Mouse (Mus musculus) gastrocnemius, postnatal 4 days (tissue): ENCODE data around the gene Chka. TPM values are rescaled to one million over a fixed set of nuclear protein-coding genes. Genes with fewer than 3 reads are reported as not detected.

Source experiments
- DNase-seq, 2 experiments: peaks; one replicate each; pipeline ENCODE4 v3.0.0; 2021 to 2022; ENCODE audit warnings: low spot score in 2 of 2, mixed read lengths in 2 of 2
- total RNA-seq, 2 experiments: library from RNA; stranded (reverse); gene quantifications; 2 replicates each; pipeline ENCODE4 v1.2.3; 2021

Gene Chka
- total RNA-seq, 2 experiments from 2014 or later: 13.6 to 14.9 TPM

GRCm38 (mm10) chr19:3845803-3846406, 5.7 kb upstream of the Chka start:
- no peak for DNase-seq

DNA sequence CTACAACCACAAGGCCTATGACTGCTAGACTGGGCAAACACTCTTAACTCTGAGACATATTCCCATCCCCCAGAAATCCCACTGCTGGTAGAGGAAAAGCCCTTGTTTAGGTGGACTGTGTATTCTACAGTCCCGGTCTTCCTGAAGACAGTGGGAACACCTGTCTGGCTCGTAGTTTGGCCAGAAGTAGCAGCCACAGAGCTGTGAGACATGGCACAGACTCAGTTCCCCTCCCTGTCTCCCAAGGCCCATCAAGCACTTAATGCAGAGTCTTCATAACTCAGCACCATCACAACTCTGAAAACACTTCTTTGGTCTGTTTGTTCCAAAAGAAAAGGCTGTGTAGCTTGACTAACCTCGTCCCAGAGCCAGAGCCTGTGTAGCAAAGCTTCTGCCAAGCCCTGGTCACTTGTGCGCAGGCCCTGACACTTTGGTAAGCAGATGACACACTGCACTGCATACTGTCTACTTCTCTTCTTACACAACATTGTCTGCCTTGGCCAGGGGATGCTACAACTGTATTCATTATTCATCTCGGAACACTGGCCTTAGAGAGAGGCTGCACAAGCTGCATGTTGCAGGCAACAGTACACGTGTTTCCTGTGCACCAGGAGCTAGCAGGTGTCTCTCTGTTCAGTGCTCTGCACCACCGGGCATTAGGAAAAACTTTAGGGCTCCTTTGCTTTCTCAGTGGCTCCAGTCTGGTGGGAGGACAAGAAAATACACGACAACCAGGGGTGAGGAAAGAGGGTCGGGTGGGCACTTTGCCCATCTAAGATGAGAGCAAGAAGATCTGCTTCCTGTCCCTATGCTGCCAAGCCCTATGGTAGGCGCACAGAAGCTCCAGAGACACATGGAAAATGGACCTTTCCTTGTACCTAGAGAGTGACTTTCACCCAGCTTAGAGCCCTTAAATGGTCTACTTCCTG, 4.6 kb upstream of the Chka start:
- DNase-seq: no peak

- DNase-seq: no peak
These were observed 3.9 kb upstream of the Chka start for GRCm38 (mm10) chr19:3847711-3848110.

DNA sequence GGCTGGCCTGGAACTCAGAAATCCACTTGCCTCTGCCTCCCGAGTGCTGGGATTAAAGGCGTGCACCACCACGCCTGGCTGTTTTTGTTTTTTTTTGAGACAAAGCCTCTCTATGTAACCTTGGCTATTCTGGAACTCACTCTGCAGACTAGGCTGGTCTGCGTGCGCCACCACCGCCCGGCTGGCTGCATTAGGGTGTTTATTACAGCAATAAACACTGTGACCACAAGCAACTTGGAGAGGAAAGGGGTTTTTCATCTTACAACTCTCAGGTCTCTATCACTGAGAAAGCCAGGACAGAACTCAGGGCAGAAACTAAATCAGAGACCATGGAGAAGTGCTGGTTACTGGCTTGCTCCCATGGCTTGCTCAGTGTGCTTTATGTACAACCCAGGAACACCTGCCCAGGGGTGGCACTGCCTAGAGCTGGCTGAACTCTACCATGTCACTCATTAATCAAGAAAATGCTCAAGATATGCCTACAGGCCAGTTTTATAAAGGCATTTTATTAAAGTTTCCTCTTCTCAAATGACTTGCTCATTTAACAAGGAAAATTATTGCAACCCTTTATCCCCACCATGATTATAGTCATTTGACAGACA, 3.3 kb upstream of the Chka start:
- no peak for DNase-seq

DNA sequence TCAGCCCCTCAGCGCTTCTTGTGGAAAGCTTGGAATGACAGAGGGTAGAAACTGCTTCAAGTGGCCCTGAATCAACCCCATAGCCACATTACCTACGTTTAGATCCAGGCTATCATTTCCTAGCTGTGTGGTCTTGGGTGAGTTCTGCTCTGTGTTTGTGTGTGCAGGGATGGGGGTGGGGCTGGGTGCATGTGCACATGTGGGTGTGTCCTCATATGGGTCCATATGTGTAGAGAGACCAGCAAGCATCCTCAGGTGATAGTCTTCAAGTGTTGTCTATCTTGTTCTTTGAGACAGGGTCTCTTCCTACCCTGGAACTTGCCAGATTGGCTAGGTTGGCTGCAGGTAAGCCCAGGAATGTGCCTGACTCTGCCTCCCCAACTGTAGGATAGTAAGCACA, 2.3 kb upstream of the Chka start:
- DNase-seq: no peak

GRCm38 (mm10) chr19:3850076-3850475, 1.5 kb upstream of the Chka start:
- DNase-seq: no peak

DNA sequence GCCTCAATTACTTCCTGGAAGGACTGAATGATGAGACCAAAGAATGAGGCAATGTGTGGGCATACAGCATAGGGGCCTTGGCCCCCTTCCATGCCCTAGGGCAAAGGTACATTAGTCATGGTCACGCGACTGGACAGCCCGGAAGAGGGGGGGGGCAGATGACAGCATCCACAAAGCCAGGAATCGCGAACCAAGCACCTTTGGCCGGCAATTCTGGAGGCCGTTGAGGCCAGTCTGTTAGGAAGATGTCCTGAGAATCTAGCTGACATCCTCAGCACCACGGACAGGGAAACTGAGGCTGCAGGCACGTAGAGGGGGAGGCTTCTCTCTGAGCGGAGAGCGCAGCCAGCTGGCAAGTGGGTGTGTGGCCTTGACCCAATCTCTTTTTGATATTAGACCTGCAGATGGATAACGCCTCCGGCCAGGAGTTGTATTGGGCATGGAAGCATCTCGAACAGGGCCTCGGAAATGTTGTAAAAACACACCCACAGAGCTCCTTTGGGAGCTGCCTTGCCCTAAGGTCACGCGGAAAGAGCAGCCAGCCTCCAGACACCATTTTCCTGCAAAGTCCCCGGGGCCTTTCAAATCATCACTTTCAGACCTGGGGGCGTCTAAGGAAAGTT, 615 bp upstream of the Chka start:
- peak in 1 of 2 experiments; percentile 20 for DNase-seq

DNA sequence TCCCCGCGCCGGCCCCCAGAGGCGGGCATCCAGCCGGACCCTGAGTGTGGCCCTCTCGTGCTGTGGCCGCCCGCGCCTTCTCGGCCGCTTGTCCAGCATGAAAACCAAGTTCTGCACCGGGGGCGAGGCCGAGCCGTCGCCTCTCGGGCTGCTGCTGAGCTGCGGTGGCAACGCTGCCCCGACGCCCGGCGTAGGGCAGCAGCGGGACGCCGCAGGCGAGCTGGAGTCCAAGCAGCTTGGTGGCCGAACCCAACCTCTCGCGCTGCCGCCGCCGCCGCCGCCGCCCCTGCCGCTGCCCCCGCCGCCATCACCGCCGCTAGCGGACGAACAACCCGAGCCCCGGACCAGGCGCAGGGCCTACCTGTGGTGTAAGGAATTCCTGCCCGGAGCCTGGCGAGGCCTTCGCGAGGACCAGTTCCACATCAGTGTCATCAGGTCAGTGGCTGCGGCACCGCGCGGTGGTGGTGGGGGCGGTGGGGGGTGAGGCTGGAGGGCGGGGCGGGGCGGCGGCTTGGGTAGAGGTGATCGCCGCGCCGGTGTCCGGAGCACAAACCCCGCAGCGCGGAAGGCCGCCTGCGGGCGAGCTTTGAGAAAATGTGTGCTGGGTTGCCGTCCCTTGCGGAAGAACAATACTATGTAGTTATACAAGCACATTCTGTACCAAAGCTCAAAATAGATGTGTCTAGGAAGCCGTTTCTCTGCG, 557 bp downstream of the Chka start:
- DNase-seq: peak; percentile 29 to 63

DNA sequence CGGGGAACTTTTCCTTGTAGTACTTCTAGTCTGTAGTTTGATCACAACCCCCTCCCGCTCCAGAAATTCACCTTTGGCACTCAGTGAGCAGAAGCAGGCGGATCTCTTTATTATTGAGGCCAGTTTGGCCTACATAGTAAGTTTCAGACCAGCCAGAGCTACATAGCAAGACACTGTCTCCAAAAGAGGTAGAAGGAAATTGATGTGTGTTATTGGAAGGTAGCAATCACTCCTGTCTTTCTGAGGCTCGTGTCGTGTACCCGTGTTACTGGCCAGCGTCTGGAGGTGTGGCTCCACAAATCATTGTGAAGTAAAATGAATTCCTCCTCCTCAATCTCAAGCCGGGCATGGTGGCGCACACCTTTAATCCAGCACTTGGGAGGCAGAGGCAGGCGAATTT, 1.5 kb downstream of the Chka start:
- no peak for DNase-seq

- no peak for DNase-seq
These were observed 2.3 kb downstream of the Chka start for GRCm38 (mm10) chr19:3853891-3854290.

GRCm38 (mm10) chr19:3855091-3855490, 3.5 kb downstream of the Chka start:
- DNase-seq: no peak

GRCm38 (mm10) chr19:3855601-3856000, 4.0 kb downstream of the Chka start:
- no peak for DNase-seq

GRCm38 (mm10) chr19:3857220-3857619, 5.6 kb downstream of the Chka start:
- DNase-seq: no peak

GRCm38 (mm10) chr19:3862713-3863112, 11.1 kb downstream of the Chka start:
- no peak for DNase-seq

DNA sequence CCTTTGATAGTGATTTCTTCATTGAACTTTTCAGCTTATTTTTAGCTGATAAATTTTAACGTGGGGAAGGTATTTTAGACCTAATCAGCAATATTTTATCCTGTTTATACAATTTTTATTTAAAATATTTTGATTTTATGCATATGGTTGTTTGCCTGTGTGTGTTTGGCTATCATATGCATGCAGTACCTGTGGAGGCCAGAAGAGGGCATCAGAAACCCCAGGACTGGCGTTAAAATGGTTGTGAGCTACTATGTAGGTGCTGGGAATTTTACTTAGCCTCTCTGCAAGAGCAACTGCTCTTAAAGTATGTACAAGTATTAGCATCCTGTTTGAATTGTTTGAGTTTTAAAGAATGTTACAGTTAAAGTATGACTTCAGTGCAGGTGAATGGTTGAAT, 13.4 kb downstream of the Chka start:
- DNase-seq: no peak

DNA sequence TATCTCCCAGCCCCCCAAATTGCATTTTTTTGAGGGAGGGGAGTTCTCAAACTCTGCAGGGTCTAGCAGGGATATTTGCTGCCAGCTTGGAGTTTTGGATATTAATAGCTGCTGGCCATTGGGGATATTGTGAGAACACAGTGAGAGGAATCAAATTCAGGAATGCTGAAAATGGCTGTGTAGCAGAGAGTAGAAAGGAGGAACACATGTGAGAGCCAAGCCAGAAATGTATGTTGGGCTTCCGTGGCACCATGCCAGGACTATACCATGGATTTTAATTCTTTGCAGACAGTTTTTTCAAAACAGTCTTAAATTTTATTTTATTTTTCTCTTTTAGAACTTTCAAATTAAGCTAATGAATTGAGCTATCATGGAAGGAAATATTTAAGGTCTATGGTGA, 16.7 kb downstream of the Chka start:
- DNase-seq: no peak

DNA sequence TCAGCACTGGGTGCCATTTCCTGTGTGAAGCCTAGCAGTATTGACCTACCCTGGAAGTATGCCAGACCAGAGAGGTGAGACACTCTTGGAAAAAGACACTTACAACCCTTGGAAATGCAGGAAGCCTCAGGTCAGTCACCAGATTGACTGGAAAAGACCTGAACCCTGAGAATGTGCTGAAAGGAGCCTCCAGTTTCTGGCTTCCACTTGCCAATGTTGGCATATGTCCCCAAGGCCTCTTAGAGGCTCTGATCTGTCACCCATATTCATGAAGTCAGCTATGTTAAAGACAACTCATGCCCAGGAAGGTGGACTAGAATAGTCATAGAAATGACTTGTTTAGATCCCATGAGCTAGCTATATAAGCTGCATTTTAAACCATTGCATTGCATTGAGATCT, 19.9 kb downstream of the Chka start:
- no peak for DNase-seq

DNA sequence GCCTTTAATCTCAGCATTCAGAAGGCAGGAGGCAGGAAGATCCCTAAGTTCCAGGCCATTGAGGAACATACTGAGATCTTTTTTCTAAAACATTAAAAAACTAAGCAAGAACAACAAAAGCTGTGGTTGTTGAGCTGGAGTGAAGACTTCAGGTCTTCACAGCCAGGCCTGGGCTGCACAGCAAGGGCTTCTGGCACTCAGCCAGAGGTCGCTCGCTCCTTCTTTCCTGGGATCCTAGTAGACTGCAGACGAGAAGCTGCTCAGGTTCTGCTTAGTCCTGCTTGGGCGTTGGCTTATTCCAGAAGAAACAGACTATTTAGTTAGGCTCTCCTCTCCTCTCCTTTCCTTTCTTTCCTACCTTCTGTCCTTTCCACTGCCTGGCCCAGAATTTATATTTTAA, 20.8 kb downstream of the Chka start:
- peak in 1 of 2 experiments; percentile 24 for DNase-seq

GRCm38 (mm10) chr19:3875045-3875444, 23.5 kb downstream of the Chka start:
- DNase-seq: no peak

DNA sequence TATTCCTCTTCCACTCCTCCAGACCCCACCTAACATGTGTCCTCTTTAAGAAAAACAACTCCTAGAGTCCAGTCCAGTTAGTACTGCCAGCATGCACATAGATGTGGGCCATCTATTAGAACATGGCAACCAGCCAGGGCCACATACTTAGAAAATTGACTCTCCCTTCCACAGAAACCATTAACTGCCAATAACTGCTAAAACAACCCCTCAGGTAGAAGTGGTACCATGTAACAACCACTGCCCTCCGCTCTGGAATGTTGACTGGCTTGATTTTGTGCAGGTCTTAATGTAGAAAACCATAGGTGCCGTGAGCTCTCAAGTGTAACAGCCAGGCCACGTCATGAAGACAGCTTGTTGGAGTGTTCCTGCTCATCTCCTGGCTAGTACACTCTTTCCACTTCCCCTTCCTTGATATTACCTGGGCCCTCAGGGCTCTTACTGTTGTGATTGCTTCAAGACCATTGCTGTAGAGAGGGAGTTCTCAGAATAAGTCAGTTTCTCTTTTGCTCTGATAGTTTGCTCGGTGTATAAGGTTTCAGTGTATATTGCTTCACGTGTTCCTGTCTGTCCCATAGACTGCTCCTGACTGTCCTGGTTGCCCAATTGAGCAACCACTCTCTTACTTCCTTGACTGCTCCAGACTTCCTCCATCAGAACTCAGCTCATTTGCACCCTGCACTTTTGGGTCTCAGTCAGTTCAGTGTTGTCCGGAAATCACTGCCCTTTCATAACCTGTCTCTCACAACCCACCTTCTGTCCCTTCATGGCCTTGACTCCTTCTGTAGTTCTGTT, 28.7 kb downstream of the Chka start:
- DNase-seq: no peak
